Mouse (Mus musculus): ENCODE measurements around the gene Pycard.
"Not testable (repeated sequence)": the region's sequence is repeated elsewhere in the genome, so short reads cannot be mapped to it uniquely, and the experiment has no call there.

Pycard gene

GRCm38 (mm10) chr7:127993341-127993977 lies at the start of gene Pycard:
Gene Pycard, minus strand, starts transcription at chr7:127993867.
- peak; percentile 24 for DNase-seq

- not testable (repeated sequence) for DNase-seq
Measured at GRCm38 (mm10) chr7:128042161-128042820, 48.6 kb upstream of the Pycard start.

- no peak for DNase-seq
Measured at GRCm38 (mm10) chr7:128033616-128034015, 39.9 kb upstream of the Pycard start.

- DNase-seq: no peak
Measured at GRCm38 (mm10) chr7:128032989-128033293, 39.3 kb upstream of the Pycard start.

GRCm38 (mm10) chr7:128032290-128032988 lies 38.8 kb upstream of the Pycard start:
- no peak for DNase-seq

GRCm38 (mm10) chr7:128031403-128031976 lies 37.8 kb upstream of the Pycard start:
- no peak for DNase-seq

- no peak for DNase-seq
Measured at GRCm38 (mm10) chr7:128025381-128025780, 31.7 kb upstream of the Pycard start.

- no peak for DNase-seq
Measured at GRCm38 (mm10) chr7:128024932-128025331, 31.3 kb upstream of the Pycard start.

- DNase-seq: no peak
Measured at GRCm38 (mm10) chr7:128024364-128024763, 30.7 kb upstream of the Pycard start.

- DNase-seq: no peak
Measured at GRCm38 (mm10) chr7:128023565-128023964, 29.9 kb upstream of the Pycard start.

- DNase-seq: no peak
Measured at GRCm38 (mm10) chr7:128022974-128023373, 29.3 kb upstream of the Pycard start.

GRCm38 (mm10) chr7:128019187-128019586 lies 25.5 kb upstream of the Pycard start:
- no peak for DNase-seq

- DNase-seq: no peak
Measured at GRCm38 (mm10) chr7:128018275-128018674, 24.6 kb upstream of the Pycard start.

- no peak for DNase-seq
Measured at GRCm38 (mm10) chr7:128016650-128017049, 23.0 kb upstream of the Pycard start.

- not testable (repeated sequence) for DNase-seq
Measured at GRCm38 (mm10) chr7:128016134-128016533, 22.5 kb upstream of the Pycard start.

- DNase-seq: no peak
Measured at GRCm38 (mm10) chr7:128013116-128013515, 19.4 kb upstream of the Pycard start.

- DNase-seq: peak; percentile 28
Measured at GRCm38 (mm10) chr7:128012136-128012780, 18.6 kb upstream of the Pycard start.

GRCm38 (mm10) chr7:128009715-128010340 lies 16.2 kb upstream of the Pycard start:
- no peak for DNase-seq

- no peak for DNase-seq
Measured at GRCm38 (mm10) chr7:128006193-128006592, 12.5 kb upstream of the Pycard start.

GRCm38 (mm10) chr7:128004487-128005362 lies 11.1 kb upstream of the Pycard start:
- no peak for DNase-seq

GRCm38 (mm10) chr7:128004150-128004486 lies 10.5 kb upstream of the Pycard start:
- DNase-seq: no peak

- DNase-seq: no peak
Measured at GRCm38 (mm10) chr7:128003688-128004087, 10.0 kb upstream of the Pycard start, which contains the start of gene Trim72. Gene Trim72, plus strand, starts transcription at chr7:128003949.
